Mouse (Mus musculus) forebrain, postnatal 0 days (tissue): ENCODE measurements around the gene Idh1. TPM values are rescaled to one million over a fixed set of nuclear protein-coding genes. Genes with fewer than 3 reads are reported as not detected.

Experiments
- ATAC-seq: fragments of 200-750 bp; cut with Nextera tagmentation; 2 replicates; pipeline ENCODE4 v1.8.0; 2017; ENCODE audit warnings: mild to moderate bottlenecking, moderate library complexity
- DNase-seq: peaks from one replicate; pipeline ENCODE4 v3.0.0-alpha.2; 2015
- H3K27ac ChIP-seq: fragments of 300-500 bp; sonication (generic); 2 replicates; pipeline ENCODE4 v1.5.1; 2014; ENCODE audit warnings: low read depth, mild to moderate bottlenecking, antibody characterized with exemption, low read length, moderate library complexity, mixed read lengths
- H3K27me3 ChIP-seq: fragments of 300-500 bp; sonication (generic); 2 replicates; pipeline ENCODE4 v1.6.1; 2014; ENCODE audit warnings: mild to moderate bottlenecking, low read length, mixed read lengths; ENCODE audit not compliant: insufficient read depth
- H3K36me3 ChIP-seq: fragments of 300-500 bp; sonication (generic); 2 replicates; pipeline ENCODE4 v1.6.1; 2014; ENCODE audit warnings: mild to moderate bottlenecking, moderate library complexity; ENCODE audit not compliant: insufficient read depth
- H3K4me1 ChIP-seq: fragments of 300-500 bp; sonication (generic); 2 replicates; pipeline ENCODE4 v1.6.1; 2014; ENCODE audit warnings: antibody characterized with exemption; ENCODE audit not compliant: insufficient read depth
- H3K4me2 ChIP-seq: fragments of 300-500 bp; sonication (generic); 2 replicates; pipeline ENCODE4 v1.6.1; 2014; ENCODE audit warnings: low read depth, mild to moderate bottlenecking, moderate library complexity
- H3K4me3 ChIP-seq: fragments of 300-500 bp; sonication (generic); 2 replicates; pipeline ENCODE4 v1.5.1; 2014; ENCODE audit warnings: low read depth, low read length, mixed read lengths
- H3K9ac ChIP-seq: fragments of 300-500 bp; sonication (generic); 2 replicates; pipeline ENCODE4 v1.6.1; 2014; ENCODE audit warnings: mild to moderate bottlenecking
- H3K9me3 ChIP-seq: fragments of 300-500 bp; sonication (generic); 2 replicates; pipeline ENCODE4 v1.6.1; 2016; ENCODE audit warnings: low read length
- CTCF ChIP-seq: sonication (generic); IDR thresholded peaks from 2 replicates; pipeline ENCODE4 v1.5.1; 2016; ENCODE audit warnings: antibody characterized with exemption, control low read depth, low read depth
- WGBS: fragments of 180-500 bp; shearing (Covaris S2); extraction: QIAGEN DNeasy Blood & Tissue Kit; methylation state at CpG from one replicate; pipeline ENCODE4 v1.1.7; 2014; 5-methylcytosine and 5-hydroxymethylcytosine counted together
- polyA plus RNA-seq: library from polyadenylated mRNA; unstranded; fragments of >200 nt; fragmentation: Nextera tagmentation; extraction: Ambion mirVana; gene quantifications from 2 replicates; pipeline ENCODE4 v1.2.1, GENCODE M21; 2015
- total RNA-seq: library from RNA; depleted of rRNA; stranded (reverse); fragments of >200 nt; gene quantifications from 2 replicates; pipeline ENCODE4 v1.2.3, GENCODE M21; 2014; rRNA removed

Idh1 gene
- total and polyA plus RNA-seq, 2 experiments from 2014 or later, result 366 to 436 TPM

- Histone ChIP-seq H3K27ac (no peak overlapping the region), H3K27me3 (no peaks in the 10 kb centered on the region), H3K36me3 (no peaks in the 10 kb centered on the region), H3K9ac (no peak overlapping the region), H3K4me1 (no peaks in the 10 kb centered on the region), H3K4me2 (no peak overlapping the region), H3K4me3 (no peak overlapping the region), H3K9me3 (no peaks in the 10 kb centered on the region)
- WGBS, result 91% methylated on average over 8 of the region's 8 CpGs
- ATAC-seq (no peak), DNase-seq (no peak)
- TF ChIP-seq CTCF, result no peak
These were observed 77.1 kb downstream of the Idh1 start for GRCm38 (mm10) chr1:65109196-65109595.

Other genes with a start within 250 kb of the Idh1 start
- gene Plekhm3, start 229.7 kb downstream of the Idh1 start, total RNA-seq, result 9.9 and 13.2 TPM in 2 replicates
- gene Plekhm3, start 229.7 kb downstream of the Idh1 start, polyA plus RNA-seq, result 2.5 and 5.3 TPM in 2 replicates
- not detected in 2 replicates for gene Akr1cl, start 153.7 kb downstream of the Idh1 start, total RNA-seq
- gene Akr1cl, start 153.7 kb downstream of the Idh1 start, polyA plus RNA-seq, result not detected in 2 replicates
- not detected in 2 replicates for gene Cryge, start 135.4 kb downstream of the Idh1 start, total RNA-seq
- not detected in 2 replicates for gene Cryge, start 135.4 kb downstream of the Idh1 start, polyA plus RNA-seq
- gene Crygd, start 123.0 kb downstream of the Idh1 start, total RNA-seq, result not detected in 2 replicates
- gene Crygd, start 123.0 kb downstream of the Idh1 start, polyA plus RNA-seq, result not detected in 2 replicates
- not detected in 2 replicates for gene Crygc, start 112.8 kb downstream of the Idh1 start, total RNA-seq
- not detected in 2 replicates for gene Crygc, start 112.8 kb downstream of the Idh1 start, polyA plus RNA-seq
- gene Crygb, start 104.2 kb downstream of the Idh1 start, total RNA-seq, result not detected in 2 replicates
- gene Crygb, start 104.2 kb downstream of the Idh1 start, polyA plus RNA-seq, result 0.31 and 0.52 TPM in 2 replicates
- gene Cryga, start 83.1 kb downstream of the Idh1 start, total RNA-seq, result not detected in 2 replicates
- gene Cryga, start 83.1 kb downstream of the Idh1 start, polyA plus RNA-seq, result 0.39 and 0.44 TPM in 2 replicates
- 0.92 TPM in 1 of 2 replicates, not detected in the other for gene Gm28845, start 66.9 kb downstream of the Idh1 start, total RNA-seq
- 0.52 TPM in 1 of 2 replicates, not detected in the other for gene Gm28845, start 66.9 kb downstream of the Idh1 start, polyA plus RNA-seq
- gene D630023F18Rik, start 63.3 kb downstream of the Idh1 start, total RNA-seq, result 6.5 and 9.8 TPM in 2 replicates
- 8.2 and 12.3 TPM in 2 replicates for gene D630023F18Rik, start 63.3 kb downstream of the Idh1 start, polyA plus RNA-seq
- gene Pikfyve, start 183 bp upstream of the Idh1 start, total RNA-seq, result 33.6 and 42.6 TPM in 2 replicates
- gene Pikfyve, start 183 bp upstream of the Idh1 start, polyA plus RNA-seq, result 8.3 and 9.9 TPM in 2 replicates
- 2.6 and 3.4 TPM in 2 replicates for gene Pth2r, start 95.6 kb upstream of the Idh1 start, total RNA-seq
- gene Pth2r, start 95.6 kb upstream of the Idh1 start, polyA plus RNA-seq, result 1.5 and 2.6 TPM in 2 replicates